Mouse (Mus musculus): ENCODE measurements around the gene Oxct2a. TPM values are rescaled to one million over a fixed set of nuclear protein-coding genes. Genes with fewer than 3 reads are reported as not detected.
A peak's percentile ranks its signal among the peaks of the same experiment; 100 is the strongest.
"Not testable (repeated sequence)": the region's sequence is repeated elsewhere in the genome, so short reads cannot be mapped to it uniquely, and the experiment has no call there.

Oxct2a gene
- total RNA-seq, 1 experiment from 2014 or later: not detected

GRCm38 (mm10) chr4:123326087-123326486 is 2.7 kb upstream of the Oxct2a start:
- ATAC-seq (replicated peaks; ENCODE audit: insufficient number of reproducible peaks, low FRiP score, low TSS enrichment, poor library complexity, severe bottlenecking): no peak

- not testable (repeated sequence) for ATAC-seq (replicated peaks; ENCODE audit: insufficient number of reproducible peaks, low FRiP score, low TSS enrichment, poor library complexity, severe bottlenecking)
Measured at GRCm38 (mm10) chr4:123322910-123323309, 524 bp downstream of the Oxct2a start.

GRCm38 (mm10) chr4:123314497-123314896 is 8.9 kb downstream of the Oxct2a start:
- no peak for ATAC-seq (replicated peaks; ENCODE audit: insufficient number of reproducible peaks, low FRiP score, low TSS enrichment, poor library complexity, severe bottlenecking)

GRCm38 (mm10) chr4:123313010-123313409 is 10.4 kb downstream of the Oxct2a start:
- 0 out of 2 replicates have a peak, but pooled peaks have one; percentile 11 for ATAC-seq (replicated peaks; ENCODE audit: insufficient number of reproducible peaks, low FRiP score, low TSS enrichment, poor library complexity, severe bottlenecking)

GRCm38 (mm10) chr4:123311845-123312244 is 11.6 kb downstream of the Oxct2a start:
- no peak for ATAC-seq (replicated peaks; ENCODE audit: insufficient number of reproducible peaks, low FRiP score, low TSS enrichment, poor library complexity, severe bottlenecking)

GRCm38 (mm10) chr4:123308292-123308691 is 15.1 kb downstream of the Oxct2a start:
- no peak for ATAC-seq (replicated peaks; ENCODE audit: insufficient number of reproducible peaks, low FRiP score, low TSS enrichment, poor library complexity, severe bottlenecking)

GRCm38 (mm10) chr4:123306999-123307398 is 16.4 kb downstream of the Oxct2a start:
- no peak for ATAC-seq (replicated peaks; ENCODE audit: insufficient number of reproducible peaks, low FRiP score, low TSS enrichment, poor library complexity, severe bottlenecking)

- ATAC-seq (replicated peaks; ENCODE audit: insufficient number of reproducible peaks, low FRiP score, low TSS enrichment, poor library complexity, severe bottlenecking): peak; percentile 86; the same call in 1 of the 2 replicates
Measured at GRCm38 (mm10) chr4:123305789-123306188, 17.6 kb downstream of the Oxct2a start.

GRCm38 (mm10) chr4:123298980-123299670 is 24.3 kb downstream of the Oxct2a start:
- no peak for ATAC-seq (replicated peaks; ENCODE audit: insufficient number of reproducible peaks, low FRiP score, low TSS enrichment, poor library complexity, severe bottlenecking)

- ATAC-seq (replicated peaks; ENCODE audit: insufficient number of reproducible peaks, low FRiP score, low TSS enrichment, poor library complexity, severe bottlenecking): no peak
Measured at GRCm38 (mm10) chr4:123298226-123298625, 25.2 kb downstream of the Oxct2a start.

- ATAC-seq (replicated peaks; ENCODE audit: insufficient number of reproducible peaks, low FRiP score, low TSS enrichment, poor library complexity, severe bottlenecking): no peak
Measured at GRCm38 (mm10) chr4:123297195-123297960, 26.1 kb downstream of the Oxct2a start.

- no peak for ATAC-seq (replicated peaks; ENCODE audit: insufficient number of reproducible peaks, low FRiP score, low TSS enrichment, poor library complexity, severe bottlenecking)
Measured at GRCm38 (mm10) chr4:123296148-123296534, 27.3 kb downstream of the Oxct2a start.

GRCm38 (mm10) chr4:123295516-123296147 is 27.8 kb downstream of the Oxct2a start:
- no peak for ATAC-seq (replicated peaks; ENCODE audit: insufficient number of reproducible peaks, low FRiP score, low TSS enrichment, poor library complexity, severe bottlenecking)

- ATAC-seq (replicated peaks; ENCODE audit: insufficient number of reproducible peaks, low FRiP score, low TSS enrichment, poor library complexity, severe bottlenecking): not testable (repeated sequence)
Measured at GRCm38 (mm10) chr4:123295026-123295425, 28.4 kb downstream of the Oxct2a start.

- no peak for ATAC-seq (replicated peaks; ENCODE audit: insufficient number of reproducible peaks, low FRiP score, low TSS enrichment, poor library complexity, severe bottlenecking)
Measured at GRCm38 (mm10) chr4:123293661-123294443, 29.6 kb downstream of the Oxct2a start.

GRCm38 (mm10) chr4:123292989-123293388 is 30.4 kb downstream of the Oxct2a start:
- ATAC-seq (replicated peaks; ENCODE audit: insufficient number of reproducible peaks, low FRiP score, low TSS enrichment, poor library complexity, severe bottlenecking): no peak

GRCm38 (mm10) chr4:123292390-123292789 is 31.0 kb downstream of the Oxct2a start:
- no peak for ATAC-seq (replicated peaks; ENCODE audit: insufficient number of reproducible peaks, low FRiP score, low TSS enrichment, poor library complexity, severe bottlenecking)

GRCm38 (mm10) chr4:123289038-123289437 is 34.4 kb downstream of the Oxct2a start:
- ATAC-seq (replicated peaks; ENCODE audit: insufficient number of reproducible peaks, low FRiP score, low TSS enrichment, poor library complexity, severe bottlenecking): no peak

- ATAC-seq (replicated peaks; ENCODE audit: insufficient number of reproducible peaks, low FRiP score, low TSS enrichment, poor library complexity, severe bottlenecking): no peak
Measured at GRCm38 (mm10) chr4:123286790-123287189, 36.6 kb downstream of the Oxct2a start.
